ENCODE assay signal across 11 mouse cellular contexts in genomic region chr15:16541226-16541625, GRCm38 (mm10).
"Had no signal": no experiment of that assay in that cellular context is flagged by ENCODE, and none has a peak within 500 bp of the region (broad histone marks: within the 10 kb centered on the region; RNA-seq: fewer than 3 reads in every experiment).

No protein-coding gene starts in this region.

- H3K27me3 ChIP-seq: kidney, embryonic 15.5 days; limb, embryonic 13.5 days; midbrain, embryonic 12.5 days; neural tube, embryonic 13.5 days had no signal

- H3K9me3 ChIP-seq: kidney, embryonic 15.5 days; limb, embryonic 13.5 days; midbrain, embryonic 12.5 days; neural tube, embryonic 13.5 days had no signal

- H3K27ac ChIP-seq: kidney, embryonic 15.5 days; limb, embryonic 13.5 days; liver, embryonic 14.5 days; midbrain, embryonic 12.5 days; neural tube, embryonic 13.5 days had no signal

- H3K4me1 ChIP-seq: kidney, embryonic 15.5 days; limb, embryonic 13.5 days; midbrain, embryonic 12.5 days; neural tube, embryonic 13.5 days had no signal

- H3K36me3 ChIP-seq: kidney, embryonic 15.5 days; limb, embryonic 13.5 days; midbrain, embryonic 12.5 days; neural tube, embryonic 13.5 days had no signal

- DNase-seq: kidney, adult 11 months; kidney, postnatal 14 days; lung, adult 18-20 months; retina, postnatal 1 day; thymus, postnatal 4 days had no signal

- H3K4me2 ChIP-seq: kidney, embryonic 15.5 days; limb, embryonic 13.5 days; midbrain, embryonic 12.5 days; neural tube, embryonic 13.5 days had no signal

- ATAC-seq: midbrain, embryonic 16.5 days had no signal

- H3K9ac ChIP-seq: kidney, embryonic 15.5 days; limb, embryonic 13.5 days; liver, embryonic 14.5 days; midbrain, embryonic 12.5 days; neural tube, embryonic 13.5 days had no signal

- H3K4me3 ChIP-seq: kidney, embryonic 15.5 days; limb, embryonic 13.5 days; midbrain, embryonic 12.5 days; neural tube, embryonic 13.5 days had no signal
